Mouse (Mus musculus): ENCODE measurements at regions not wholly inside any gene's neighbourhood (a gene's known extent, or its start where the extent isn't known, plus 50 kb on each side); places are given as distances from the start of the nearest gene placed in this dataset.
A peak's percentile ranks its signal among the peaks of the same experiment; 100 is the strongest.

DNA sequence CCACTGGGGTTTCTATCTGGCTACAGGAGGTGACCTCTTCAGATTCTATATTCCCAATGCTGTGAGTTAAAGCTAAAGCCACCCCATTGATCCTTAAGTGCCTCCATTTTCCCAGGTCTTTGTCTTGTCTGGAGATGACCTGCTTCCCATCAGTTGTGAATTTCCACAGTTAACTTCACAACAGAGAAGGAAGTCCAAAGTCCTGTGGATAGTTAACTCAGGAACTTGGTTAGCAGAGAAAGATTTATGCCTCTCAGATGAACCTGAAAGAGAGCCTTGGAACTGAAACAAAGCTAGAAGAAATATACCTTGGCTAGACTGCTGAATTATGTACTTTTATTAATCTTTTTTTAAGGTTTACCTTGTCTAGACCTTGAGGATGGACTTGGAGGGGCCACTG lies 431.1 kb upstream of the Ube2e3 start:
- intact Hi-C loops (cut with DNase I): no loop called here

DNA sequence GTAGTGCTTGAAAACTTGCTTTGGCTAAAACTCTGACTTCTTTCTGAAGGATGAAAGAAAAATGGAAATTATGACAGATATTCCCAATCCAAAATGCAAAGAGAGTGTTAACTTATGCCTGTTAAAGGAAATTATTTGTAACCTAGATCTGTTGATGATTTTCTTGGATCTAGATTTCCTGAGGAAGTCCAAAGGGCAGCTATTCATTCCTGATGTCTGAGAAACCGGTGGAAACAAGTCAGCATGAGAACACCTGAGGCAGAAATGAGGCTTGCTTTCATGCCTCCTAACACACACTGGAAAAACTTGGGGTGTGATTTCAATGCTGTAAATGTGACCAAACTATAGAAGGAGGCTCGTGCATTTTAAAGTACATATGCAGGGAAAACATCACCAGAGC lies 432.9 kb upstream of the Ube2e3 start:
- intact Hi-C loops (cut with DNase I): no loop called here
- no peak for DNase-seq

More for the DNA sequence above, 431.1 kb upstream of the Ube2e3 start:
- DNase-seq: no peak

DNA sequence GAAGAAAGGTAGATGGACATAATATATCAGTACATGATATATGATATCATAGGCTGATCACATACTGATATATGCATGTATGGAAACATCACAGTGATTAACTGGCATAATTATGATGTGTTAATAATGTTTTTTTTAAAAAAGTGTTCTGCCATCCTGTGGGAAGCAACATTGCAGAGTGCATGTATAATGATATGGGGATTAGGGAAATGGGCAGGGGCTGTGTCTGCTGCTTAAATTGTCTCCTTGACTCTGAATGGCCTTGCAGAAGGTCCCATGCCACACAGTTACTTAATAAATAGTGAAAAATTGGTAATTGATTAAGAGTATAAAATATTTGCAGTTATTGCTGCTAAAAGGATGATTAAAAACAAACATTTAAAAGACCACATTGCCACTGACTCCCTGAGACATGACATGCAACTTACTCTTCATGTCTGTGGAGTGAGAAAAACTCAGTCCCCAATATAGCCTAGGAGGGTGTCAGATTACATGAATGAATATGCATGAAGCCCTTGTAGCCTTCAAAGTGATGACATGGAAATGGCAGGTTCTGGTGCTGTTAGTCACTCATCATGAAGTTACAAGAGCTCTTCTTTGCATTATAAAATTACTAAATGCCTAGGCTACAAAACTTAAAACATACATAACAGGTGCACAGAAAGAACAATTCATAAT lies 440.1 kb upstream of the Ube2e3 start:
- DNase-seq: no peak
- intact Hi-C loops (cut with DNase I): no loop called here

DNA sequence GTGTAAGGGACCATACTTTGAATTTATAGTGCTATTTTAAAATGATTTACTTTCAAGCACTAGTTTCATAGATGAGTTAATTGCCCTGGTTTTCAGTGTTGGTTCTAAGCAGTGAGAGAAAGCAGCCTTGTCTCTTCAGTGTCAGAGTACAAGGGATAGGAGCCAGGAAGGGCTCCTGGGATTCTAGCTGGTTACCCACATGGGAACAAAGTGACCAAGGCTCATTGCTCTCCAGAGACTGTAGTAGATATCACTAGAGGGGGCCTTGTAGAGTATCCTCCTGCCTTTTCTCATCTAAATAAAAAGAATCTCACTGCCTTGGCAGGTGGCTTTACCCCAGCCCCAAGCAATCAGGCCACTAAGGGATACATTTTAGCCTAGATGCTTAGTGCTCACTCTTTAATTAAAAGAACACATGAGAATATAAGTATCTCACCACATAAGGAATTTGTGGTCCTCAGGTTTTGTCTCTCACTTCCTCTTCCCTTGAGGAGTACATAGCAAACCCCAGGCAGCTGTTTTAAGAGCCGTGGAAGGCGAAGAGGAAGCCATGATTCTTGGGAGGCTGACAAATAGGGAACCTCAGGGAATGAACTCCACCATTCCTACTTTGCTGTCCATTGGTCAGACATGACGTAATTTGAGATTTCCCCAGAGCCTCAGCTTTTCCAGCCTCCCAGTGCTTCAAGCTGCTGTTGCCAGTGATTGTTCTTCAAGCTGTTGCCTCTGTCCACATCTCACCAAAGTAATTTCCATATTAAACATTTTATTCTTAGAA lies 449.2 kb upstream of the Ube2e3 start:
- DNase-seq: peak; percentile 41 to 61
- intact Hi-C loops (cut with DNase I): no loop called here

DNA sequence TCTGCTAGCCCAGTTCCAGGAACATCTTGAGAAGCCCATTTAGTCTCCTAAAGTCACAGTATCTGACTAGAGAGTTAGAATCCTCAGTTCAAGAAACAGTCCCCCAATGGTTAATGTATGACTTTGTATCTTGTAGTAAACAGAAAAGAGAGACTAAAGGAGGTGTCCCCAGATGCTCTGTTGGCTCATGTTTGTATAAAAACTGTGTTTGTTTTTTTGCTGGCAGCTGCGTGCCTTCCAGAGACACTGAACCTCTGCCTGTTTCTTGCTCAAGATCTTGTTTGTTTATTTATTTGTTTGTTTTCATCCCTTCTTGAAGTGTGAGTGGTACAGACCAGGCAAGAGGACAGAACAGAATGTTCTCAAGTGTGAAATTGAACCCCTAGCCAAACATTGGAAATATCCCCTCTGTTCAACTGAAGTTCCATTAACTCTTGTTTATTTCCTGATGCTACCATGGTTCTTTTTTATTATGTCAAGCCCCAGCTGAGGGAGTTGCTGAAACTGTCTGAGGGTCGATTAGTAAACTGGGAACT lies 451.3 kb upstream of the Ube2e3 start:
- DNase-seq: no peak
- intact Hi-C loops (cut with DNase I): no loop called here

DNA sequence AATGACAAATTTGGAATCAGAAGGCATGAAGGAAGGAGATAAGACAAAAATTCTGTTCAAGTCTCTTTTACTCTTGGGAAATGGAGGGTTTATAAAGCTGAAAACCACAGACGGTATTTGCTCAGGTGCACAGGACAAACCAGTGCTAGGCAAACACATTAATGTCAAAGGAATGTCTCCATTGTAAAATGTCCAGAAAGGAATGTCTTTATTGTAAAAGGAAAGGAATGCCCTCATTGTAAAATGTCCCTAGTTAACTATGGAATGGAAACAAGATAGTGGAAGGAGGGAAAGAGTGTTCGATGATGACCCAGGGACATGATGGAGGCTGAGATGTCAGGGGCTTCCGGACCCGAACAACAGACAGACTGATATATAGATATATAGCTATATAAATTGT lies 454.9 kb upstream of the Ube2e3 start:
- intact Hi-C loops (cut with DNase I): no loop called here

DNA sequence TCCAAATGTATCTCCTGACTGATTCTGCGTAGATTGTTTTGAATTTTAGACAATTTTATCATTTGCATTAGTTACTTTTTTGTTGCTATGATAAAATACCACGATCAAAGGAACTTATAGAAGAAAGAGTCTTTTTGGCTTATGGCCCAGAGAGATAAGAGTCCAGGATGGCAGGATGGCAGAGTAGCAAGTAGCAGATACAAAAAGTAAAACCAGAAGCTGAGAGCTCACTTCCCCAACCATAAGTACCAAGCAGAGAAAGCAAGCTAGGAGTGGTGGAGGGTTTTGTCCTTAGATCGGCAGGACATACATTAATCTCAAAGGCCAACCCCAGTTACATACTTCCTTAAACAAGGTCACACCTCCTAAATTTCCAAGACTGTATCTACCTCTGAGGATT lies 457.7 kb upstream of the Cwc22 start:
- no peak for DNase-seq
- intact Hi-C loops (cut with DNase I): no loop called here

More for the DNA sequence above, 454.9 kb upstream of the Ube2e3 start:
- no peak for DNase-seq

DNA sequence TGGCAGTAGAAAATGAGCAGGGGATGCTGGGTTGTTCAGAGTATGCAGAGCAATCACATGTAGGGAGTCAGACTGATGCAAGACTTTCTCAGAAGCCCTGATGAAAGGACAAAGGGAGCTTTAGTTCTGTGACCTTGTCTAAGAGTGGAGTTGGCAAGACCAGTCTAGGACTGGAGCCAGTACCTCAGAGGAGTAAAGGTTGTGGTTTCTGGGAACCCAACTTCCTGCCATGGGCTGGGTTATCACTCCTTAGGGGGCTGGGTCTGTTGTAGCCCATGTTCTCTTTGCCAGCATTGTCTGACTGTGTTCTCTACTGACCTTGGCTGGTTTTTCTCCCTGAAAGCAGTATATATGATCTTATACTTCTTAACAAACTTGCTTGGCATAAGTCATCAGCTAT lies 453.1 kb upstream of the Cwc22 start:
- intact Hi-C loops (cut with DNase I): no loop called here
- peak in 1 of 2 experiments; percentile 1 for DNase-seq

DNA sequence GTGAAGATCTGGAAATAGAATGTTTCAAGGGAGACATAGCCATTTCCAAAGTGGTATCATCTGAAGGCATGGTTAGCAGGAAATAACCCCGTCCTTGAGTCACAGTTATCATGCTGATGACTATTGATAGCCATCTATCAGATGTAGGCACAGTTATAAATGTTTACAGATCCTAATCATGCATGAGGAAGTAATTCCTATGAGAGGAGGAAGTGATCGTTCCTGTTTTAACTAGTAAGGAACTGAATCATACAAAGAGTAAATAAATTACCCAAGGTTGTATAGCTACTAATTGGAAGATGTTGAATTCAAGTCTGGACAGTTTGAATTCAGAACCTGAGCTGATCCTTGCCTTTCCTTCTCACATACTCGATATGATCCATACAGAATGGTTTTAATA lies 450.7 kb upstream of the Cwc22 start:
- no peak for DNase-seq
- intact Hi-C loops (cut with DNase I): no loop called here

DNA sequence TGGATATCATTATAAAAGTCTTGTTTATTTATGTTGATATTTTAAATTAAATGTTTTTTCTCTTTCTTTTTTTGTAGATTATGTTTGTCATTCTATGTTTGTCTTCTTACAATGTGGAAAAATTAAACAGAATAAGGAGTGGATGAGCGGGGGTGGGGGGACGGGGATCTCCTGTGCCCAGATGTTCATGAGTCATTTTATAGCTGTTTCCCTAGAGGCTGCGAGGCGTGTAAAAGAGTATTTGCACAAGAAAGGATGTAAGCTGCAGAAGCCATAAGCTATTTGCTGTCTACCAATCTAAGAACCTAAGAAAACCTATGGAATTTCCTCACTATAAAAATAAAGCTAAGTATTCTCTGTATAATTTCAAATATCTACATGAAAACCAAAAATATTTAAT lies 446.9 kb upstream of the Cwc22 start:
- intact Hi-C loops (cut with DNase I): no loop called here
- no peak for DNase-seq

DNA sequence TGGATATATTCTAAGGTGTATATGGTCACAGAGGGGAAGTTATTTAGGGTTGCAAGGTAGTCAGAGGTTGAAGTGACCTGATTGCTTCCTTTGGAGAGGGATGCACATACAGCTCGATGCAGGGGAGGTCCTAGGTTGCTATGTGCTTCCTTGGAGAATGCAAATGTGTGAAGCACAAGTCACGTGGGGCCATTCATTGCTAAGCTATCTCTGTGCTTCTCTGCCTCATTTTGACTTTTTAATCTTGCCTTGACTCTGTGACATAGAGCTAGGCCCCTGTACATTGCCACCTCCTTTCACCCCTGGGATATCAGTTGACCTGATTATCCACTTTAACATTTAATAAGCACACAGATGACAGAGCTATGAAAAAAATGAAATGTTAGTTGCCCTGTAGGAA lies 446.2 kb upstream of the Cwc22 start:
- intact Hi-C loops (cut with DNase I): no loop called here
- DNase-seq: no peak

DNA sequence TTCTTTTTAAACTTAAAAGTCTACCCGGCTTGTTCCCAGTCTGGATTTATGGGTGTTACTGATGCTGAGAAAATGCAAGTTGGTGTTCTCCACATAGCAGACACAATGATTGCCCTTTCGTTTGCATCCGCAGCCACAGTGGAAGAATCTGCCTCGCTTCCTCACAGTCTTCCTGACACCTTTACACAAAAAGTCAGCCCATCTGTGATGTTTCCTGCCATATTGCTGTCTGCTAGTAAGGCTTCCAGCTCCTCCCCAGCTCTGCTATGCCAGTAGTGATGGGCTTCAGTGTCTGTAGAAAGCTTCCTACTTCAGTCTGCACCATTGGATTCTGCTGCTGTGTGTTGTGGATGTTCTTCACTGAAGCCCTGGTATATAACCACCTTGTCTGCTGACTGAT lies 441.8 kb upstream of the Cwc22 start:
- DNase-seq: no peak
- intact Hi-C loops (cut with DNase I): no loop called here

DNA sequence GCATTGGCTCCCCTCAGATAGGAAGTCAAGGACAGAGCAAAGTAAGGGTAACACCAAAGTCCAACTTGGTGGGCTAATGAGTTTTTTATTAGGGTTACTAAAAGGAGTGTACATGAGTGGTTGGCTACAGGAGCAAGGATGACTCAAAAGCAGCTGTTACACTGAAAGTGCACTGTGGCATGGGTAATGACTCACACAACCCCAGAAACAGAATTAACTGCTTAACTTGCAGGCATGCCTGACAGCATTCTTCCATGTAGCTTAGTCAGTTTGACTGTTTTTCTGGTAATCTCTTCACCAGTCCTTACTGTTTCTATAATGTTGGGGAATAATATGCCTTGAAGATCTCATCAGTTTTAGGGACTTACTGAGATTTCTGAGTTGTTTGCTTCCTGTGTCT lies 435.1 kb upstream of the Cwc22 start:
- intact Hi-C loops (cut with DNase I): no loop called here
- DNase-seq: no peak

DNA sequence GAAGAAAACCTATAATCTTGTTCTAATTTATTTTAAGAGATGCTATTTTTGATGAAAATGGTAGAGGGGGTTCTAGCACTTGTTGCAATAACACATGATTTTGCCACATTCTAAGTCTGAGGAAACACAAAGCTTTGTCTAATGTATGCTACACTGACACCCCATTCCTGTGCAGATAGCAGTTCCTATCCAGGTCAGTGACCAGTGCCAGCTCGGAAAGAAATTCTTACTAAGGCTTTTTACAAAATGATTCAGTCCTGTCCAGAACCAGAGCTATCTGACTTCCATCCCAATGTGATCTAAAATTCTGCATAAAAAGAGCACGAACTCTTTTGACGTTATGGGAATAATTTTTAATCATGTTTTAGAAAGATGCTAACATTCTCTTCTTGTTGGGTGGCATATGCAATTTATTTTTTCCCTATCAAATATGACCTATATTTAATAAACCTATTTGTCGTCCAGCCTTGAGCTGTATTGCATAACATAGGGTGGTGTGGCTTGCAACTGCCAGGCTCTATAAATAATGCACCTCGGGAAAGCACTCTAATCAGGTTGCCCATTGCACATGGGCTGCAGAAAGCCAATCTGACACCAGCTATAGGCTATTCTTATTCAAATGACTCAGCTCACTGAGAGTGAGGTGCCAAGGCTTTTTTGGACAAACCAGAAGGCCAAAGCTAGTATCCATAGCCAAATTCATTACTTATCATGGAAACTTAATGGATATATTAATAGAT lies 385.7 kb upstream of the Cwc22 start:
- intact Hi-C loops (cut with DNase I): no loop called here
- DNase-seq: peak; percentile 8 to 15

DNA sequence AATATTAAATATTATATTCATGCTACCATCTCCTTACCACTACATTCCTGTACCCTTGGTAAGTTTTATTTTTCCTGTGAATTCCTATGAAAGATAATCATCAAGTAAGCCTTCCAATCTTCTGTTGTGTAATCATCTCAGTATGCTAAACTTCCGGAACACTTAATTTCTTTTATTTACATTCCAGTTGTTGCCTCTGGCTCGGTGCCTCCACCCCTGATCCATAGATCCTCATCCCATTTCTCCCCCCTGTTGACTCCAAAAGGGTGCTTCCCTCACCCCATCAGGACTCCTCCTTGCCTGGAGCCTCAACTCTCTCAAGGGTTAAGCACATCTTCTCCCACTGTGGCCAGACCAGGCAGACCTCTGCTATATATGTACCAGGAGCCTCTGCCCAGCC lies 379.9 kb upstream of the Cwc22 start:
- no peak for DNase-seq
- intact Hi-C loops (cut with DNase I): no loop called here

DNA sequence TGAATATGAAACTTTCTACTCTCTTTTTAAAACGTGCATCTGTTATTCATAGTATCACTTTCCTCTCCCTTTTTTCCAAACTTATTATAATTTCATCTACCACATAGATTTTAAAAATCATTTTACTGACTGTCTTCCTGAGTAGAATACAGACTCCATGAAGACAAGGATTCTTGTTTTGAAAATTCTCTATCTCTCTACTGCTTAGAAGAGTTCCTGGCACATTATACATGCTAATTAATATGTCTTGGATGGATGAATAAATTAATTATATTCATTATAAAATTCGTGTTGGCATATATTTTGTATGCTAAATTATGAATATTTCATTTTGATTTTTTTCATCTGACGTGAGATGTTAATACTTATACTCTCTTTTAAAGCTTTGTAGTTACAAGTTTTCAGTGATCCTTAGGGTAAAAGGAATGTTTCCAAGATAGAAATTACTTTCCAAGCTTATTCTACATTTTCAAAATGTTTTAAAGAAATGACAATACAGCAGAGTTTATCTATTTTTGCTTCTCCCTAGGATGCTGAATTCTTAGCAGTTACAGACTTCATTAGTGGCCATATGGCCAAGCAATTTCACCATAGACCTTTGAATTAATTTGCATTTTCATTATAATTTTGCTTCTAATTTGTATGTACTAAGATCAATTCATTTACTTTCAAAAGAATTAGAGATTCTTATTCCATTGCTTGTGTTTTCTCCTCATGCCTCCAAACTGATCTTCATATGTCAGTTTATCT lies 376.2 kb upstream of the Cwc22 start:
- intact Hi-C loops (cut with DNase I): no loop called here
- DNase-seq: no peak

DNA sequence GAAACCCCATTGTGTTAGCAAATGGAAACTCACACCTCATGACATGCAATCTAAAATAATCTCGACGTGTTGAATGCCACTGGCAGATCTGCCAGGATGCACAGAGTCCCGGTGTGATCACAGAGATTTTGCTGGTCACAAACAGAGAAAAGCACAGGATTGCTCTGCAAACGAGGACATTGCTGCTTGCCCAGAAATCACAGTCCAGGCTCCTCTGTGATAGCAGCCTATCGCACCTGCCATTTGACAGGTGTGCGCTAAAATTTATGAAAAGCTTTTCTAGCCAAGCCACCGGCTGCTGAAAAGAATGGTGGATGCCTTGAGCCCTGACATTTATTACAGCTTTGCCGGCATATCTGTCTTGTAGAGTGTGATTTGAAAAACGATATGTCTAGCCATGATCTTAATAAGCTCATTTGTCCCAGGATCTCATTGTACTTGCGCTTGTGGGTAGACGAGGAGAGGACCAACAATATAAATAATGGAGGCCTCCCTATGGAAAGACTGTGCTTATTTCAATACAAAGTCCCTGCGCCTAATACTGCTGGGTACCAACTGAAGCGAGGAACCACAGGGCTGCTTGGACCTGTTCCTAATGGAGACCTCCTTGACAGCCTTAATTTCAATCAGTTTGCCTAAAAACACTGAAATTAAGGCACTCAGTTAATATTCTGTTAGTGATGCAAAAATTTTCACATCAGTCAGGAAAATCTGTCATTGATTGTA lies 365.8 kb upstream of the Cwc22 start:
- intact Hi-C loops (cut with DNase I): no loop called here
- no peak for DNase-seq

DNA sequence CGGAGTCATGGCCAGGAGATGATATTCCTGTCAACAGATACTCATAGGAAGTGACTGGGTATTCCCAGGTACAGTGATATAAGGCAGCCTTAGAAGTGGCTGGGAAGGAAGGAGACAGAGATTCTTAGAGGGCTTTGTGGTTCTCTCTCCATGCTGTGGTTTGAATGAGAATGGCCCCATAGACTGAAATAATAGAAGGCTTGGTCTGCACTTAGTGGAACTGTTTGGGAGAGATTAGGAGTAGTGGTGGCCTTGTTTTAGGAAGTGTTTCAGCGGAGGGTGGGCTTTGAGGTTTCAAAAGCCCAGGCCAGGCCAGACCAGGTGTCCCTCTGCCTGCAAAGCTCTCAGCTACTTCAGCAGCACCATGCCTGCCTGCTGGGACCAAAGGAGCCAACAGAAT lies 363.2 kb upstream of the Cwc22 start:
- intact Hi-C loops (cut with DNase I): no loop called here

DNA sequence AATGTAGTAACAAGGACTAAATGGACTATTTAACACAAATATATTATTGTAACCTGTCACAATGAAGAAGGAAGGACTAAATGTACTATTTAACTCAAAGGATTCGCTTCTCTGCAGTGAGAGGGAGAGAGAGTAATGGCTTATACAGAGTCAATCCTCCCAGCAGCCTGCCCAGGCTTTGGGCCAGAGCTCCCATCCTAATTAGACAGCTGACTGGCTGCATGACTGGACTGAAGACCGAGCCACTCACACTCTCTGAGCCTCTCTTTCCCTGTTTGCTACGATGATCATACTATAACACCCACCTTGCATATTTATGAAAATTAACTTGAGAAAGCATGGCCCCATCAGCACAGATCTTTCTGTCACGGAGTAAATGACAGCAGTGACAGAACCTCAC lies 360.7 kb upstream of the Cwc22 start:
- intact Hi-C loops (cut with DNase I): no loop called here
- no peak for DNase-seq

More for the DNA sequence above, 363.2 kb upstream of the Cwc22 start:
- no peak for DNase-seq

DNA sequence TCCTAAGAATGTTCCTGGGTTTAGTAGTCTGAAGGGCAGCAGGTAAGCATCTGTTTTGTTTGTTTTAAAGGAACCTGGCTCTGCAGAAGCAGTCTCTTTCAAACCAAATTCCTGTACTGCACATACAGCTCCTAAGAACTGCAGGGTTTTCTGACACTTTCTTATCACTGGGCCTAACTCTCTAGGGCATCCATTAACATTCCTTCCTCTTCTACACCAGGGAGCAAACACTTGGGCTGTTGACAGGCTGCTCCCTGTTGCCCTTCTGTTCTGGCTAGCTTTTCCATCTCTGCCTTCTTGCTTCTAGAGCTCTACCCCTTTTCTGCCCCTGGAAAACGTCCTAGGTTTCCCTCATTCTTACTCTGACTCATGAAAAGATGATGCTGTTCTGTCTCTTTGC lies 345.5 kb upstream of the Cwc22 start:
- no peak for DNase-seq
- intact Hi-C loops (cut with DNase I): no loop called here
